Mouse (Mus musculus) myocyte (in vitro differentiated cells): Measurements from ENCODE around the gene Slc27a3. TPM values are rescaled to one million over a fixed set of nuclear protein-coding genes. Genes with fewer than 3 reads are reported as not detected.

Experiments
- H3K27me3 ChIP-seq: one replicate; pipeline ENCODE4 v1.6.1; 2011; ENCODE audit not compliant: control insufficient read depth, insufficient read depth, insufficient read length
- H3K36me3 ChIP-seq: one replicate; pipeline ENCODE4 v1.6.1; 2011; ENCODE audit not compliant: control insufficient read depth, insufficient read depth
- H3K4me2 ChIP-seq: one replicate; pipeline ENCODE4 v1.6.1; 2011; ENCODE audit warnings: low read depth, control low read depth
- H3K4me3 ChIP-seq: one replicate; pipeline ENCODE4 v1.5.1; 2011; ENCODE audit warnings: mild to moderate bottlenecking, control low read depth, moderate library complexity
- H3K79me2 ChIP-seq: one replicate; pipeline ENCODE4 v1.6.1; 2011; ENCODE audit not compliant: control insufficient read depth, insufficient read depth
- H3ac ChIP-seq: one replicate; pipeline ENCODE4 v1.6.1; 2011; ENCODE audit not compliant: control insufficient read depth, insufficient read length
- CEBPB ChIP-seq: IDR thresholded peaks from 2 replicates; pipeline ENCODE4 v1.6.1; 2011; ENCODE audit warnings: mild to moderate bottlenecking, moderate library complexity; ENCODE audit not compliant: poor library complexity, insufficient read depth, severe bottlenecking
- E2F4 ChIP-seq: IDR thresholded peaks from one replicate; pipeline ENCODE4 v1.6.1; 2011; ENCODE audit warnings: mild to moderate bottlenecking, control low read depth, moderate library complexity; ENCODE audit not compliant: insufficient read depth
- MAX ChIP-seq: IDR thresholded peaks from one replicate; pipeline ENCODE4 v1.6.1; 2011; ENCODE audit warnings: low read depth, mild to moderate bottlenecking, control low read depth
- MYOD1 ChIP-seq, 3 experiments: IDR thresholded peaks; one replicate each; pipeline ENCODE4 v1.6.1; 2011; ENCODE audit warnings: control low read depth in 2 of 3, low read depth in 2 of 3, mild to moderate bottlenecking in 2 of 3, moderate library complexity in 1 of 3; ENCODE audit not compliant: insufficient read length in 2 of 3, control insufficient read depth in 1 of 3
- MYOG ChIP-seq, 3 experiments: IDR thresholded peaks; one replicate each; pipeline ENCODE4 v1.6.1; 2011; ENCODE audit warnings: control low read depth in 2 of 3, low read depth in 2 of 3, mild to moderate bottlenecking in 2 of 3; ENCODE audit not compliant: insufficient read length in 2 of 3, control insufficient read depth in 1 of 3, insufficient read depth in 1 of 3
- POLR2A ChIP-seq: IDR thresholded peaks from one replicate; pipeline ENCODE4 v1.6.1; 2011; ENCODE audit warnings: low read depth, mild to moderate bottlenecking, control low read depth, moderate library complexity; ENCODE audit not compliant: insufficient read length
- POLR2AphosphoS2 ChIP-seq: IDR thresholded peaks from one replicate; pipeline ENCODE4 v1.6.1; 2011; ENCODE audit warnings: low read depth, control low read depth; ENCODE audit not compliant: insufficient read length
- REST ChIP-seq: IDR thresholded peaks from one replicate; pipeline ENCODE4 v1.6.1; 2011; ENCODE audit warnings: mild to moderate bottlenecking, control low read depth, moderate library complexity; ENCODE audit not compliant: insufficient read depth, insufficient read length
- SRF ChIP-seq: IDR thresholded peaks from one replicate; pipeline ENCODE4 v1.6.1; 2011; ENCODE audit warnings: low read depth; ENCODE audit not compliant: control insufficient read depth, insufficient read length
- TCF12 ChIP-seq: IDR thresholded peaks from one replicate; pipeline ENCODE4 v1.6.1; 2011; ENCODE audit warnings: mild to moderate bottlenecking, control low read depth; ENCODE audit not compliant: poor library complexity, insufficient read depth, severe bottlenecking
- TCF3 ChIP-seq: IDR thresholded peaks from one replicate; pipeline ENCODE4 v1.6.1; 2011; ENCODE audit warnings: low read depth, control low read depth; ENCODE audit not compliant: insufficient read length
- USF1 ChIP-seq: IDR thresholded peaks from one replicate; pipeline ENCODE4 v1.6.1; 2011; ENCODE audit warnings: low read depth, mild to moderate bottlenecking, control low read depth, moderate library complexity
- polyA plus RNA-seq: library from polyadenylated mRNA; unstranded; fragments of >200 nt; fragmentation: generic; extraction: Trizol; gene quantifications from one replicate; pipeline ENCODE4 v1.2.1, GENCODE M21; 2012; ENCODE audit warnings: missing spikeins

Gene Slc27a3
- polyA plus RNA-seq, 1 experiment = 3.4 TPM

GRCm38 (mm10) chr3:90384851-90385375 lies 4.8 kb downstream of the Slc27a3 start:
- Histone ChIP-seq H3K36me3 (no peaks in the 10 kb centered on the region), H3ac (no peak overlapping the region)
- TF ChIP-seq SRF (no peak), USF1 (no peak), REST (no peak), POLR2AphosphoS2 (no peak), TCF12 (no peak), MYOG (IDR thresholded peaks at IDR 0.05; ENCODE audit: control insufficient read depth in 1 of 3, insufficient read depth in 1 of 3, insufficient read length in 2 of 3, low read depth in 2 of 3) (no peak), MAX (no peak), MYOD1 (IDR thresholded peaks at IDR 0.05; ENCODE audit: control insufficient read depth in 1 of 3, insufficient read length in 2 of 3, low read depth in 2 of 3) (no peak), POLR2A (no peak)

GRCm38 (mm10) chr3:90383690-90384089 lies 6.0 kb downstream of the Slc27a3 start:
- H3ac ChIP-seq = no peak overlapping the region
- TF ChIP-seq MYOG (IDR thresholded peaks at IDR 0.05; ENCODE audit: control insufficient read depth in 1 of 3, insufficient read depth in 1 of 3, insufficient read length in 2 of 3, low read depth in 2 of 3) = no peak
- no peak for TF ChIP-seq USF1
- TF ChIP-seq MYOD1 (IDR thresholded peaks at IDR 0.05; ENCODE audit: control insufficient read depth in 1 of 3, insufficient read length in 2 of 3, low read depth in 2 of 3) = no peak
- TF ChIP-seq REST = no peak
- TF ChIP-seq CEBPB = no peak
- no peak for TF ChIP-seq TCF12
- no peak for TF ChIP-seq TCF3
- TF ChIP-seq MAX = no peak
- TF ChIP-seq SRF = no peak
- TF ChIP-seq POLR2AphosphoS2 = no peak
- TF ChIP-seq POLR2A = no peak
- no peak for TF ChIP-seq E2F4
- H3K27me3 ChIP-seq = no peaks in the 10 kb centered on the region
- H3K4me2 ChIP-seq = no peak overlapping the region
- no peak overlapping the region for H3K4me3 ChIP-seq
- no peaks in the 10 kb centered on the region for H3K79me2 ChIP-seq
- no peaks in the 10 kb centered on the region for H3K36me3 ChIP-seq

More at GRCm38 (mm10) chr3:90384851-90385375, 4.8 kb downstream of the Slc27a3 start:
- Histone ChIP-seq H3K4me2 (no peak overlapping the region), H3K79me2 (no peaks in the 10 kb centered on the region), H3K27me3 (no peaks in the 10 kb centered on the region), H3K4me3 (no peak overlapping the region)

- Histone ChIP-seq H3K4me2 (no peak overlapping the region), H3ac (no peak overlapping the region), H3K27me3 (no peaks in the 10 kb centered on the region), H3K79me2 (no peaks in the 10 kb centered on the region), H3K4me3 (no peak overlapping the region), H3K36me3 (no peaks in the 10 kb centered on the region)
- no peak for TF ChIP-seq POLR2A
- TF ChIP-seq E2F4 = no peak
- TF ChIP-seq TCF12 = no peak
- no peak for TF ChIP-seq REST
- TF ChIP-seq USF1 = no peak
- no peak for TF ChIP-seq CEBPB
- TF ChIP-seq MYOG (IDR thresholded peaks at IDR 0.05; ENCODE audit: control insufficient read depth in 1 of 3, insufficient read depth in 1 of 3, insufficient read length in 2 of 3, low read depth in 2 of 3) = no peak
- no peak for TF ChIP-seq TCF3
- no peak for TF ChIP-seq MYOD1 (IDR thresholded peaks at IDR 0.05; ENCODE audit: control insufficient read depth in 1 of 3, insufficient read length in 2 of 3, low read depth in 2 of 3)
- no peak for TF ChIP-seq POLR2AphosphoS2
- TF ChIP-seq SRF = no peak
- no peak for TF ChIP-seq MAX
Observed at GRCm38 (mm10) chr3:90381727-90382126, 8.0 kb downstream of the Slc27a3 start.

GRCm38 (mm10) chr3:90378496-90378895 lies 11.2 kb downstream of the Slc27a3 start:
- no peaks in the 10 kb centered on the region for H3K79me2 ChIP-seq
- no peak overlapping the region for H3K4me3 ChIP-seq
- no peak overlapping the region for H3ac ChIP-seq
- no peaks in the 10 kb centered on the region for H3K27me3 ChIP-seq
- H3K36me3 ChIP-seq = no peaks in the 10 kb centered on the region
- no peak overlapping the region for H3K4me2 ChIP-seq
- TF ChIP-seq CEBPB (no peak), E2F4 (no peak), USF1 (no peak), TCF3 (no peak), SRF (no peak), MAX (no peak), POLR2A (no peak), REST (no peak), TCF12 (no peak), MYOD1 (IDR thresholded peaks at IDR 0.05; ENCODE audit: control insufficient read depth in 1 of 3, insufficient read length in 2 of 3, low read depth in 2 of 3) (no peak), POLR2AphosphoS2 (no peak), MYOG (IDR thresholded peaks at IDR 0.05; ENCODE audit: control insufficient read depth in 1 of 3, insufficient read depth in 1 of 3, insufficient read length in 2 of 3, low read depth in 2 of 3) (no peak)

GRCm38 (mm10) chr3:90376247-90376585 lies 13.5 kb downstream of the Slc27a3 start:
- no peaks in the 10 kb centered on the region for H3K27me3 ChIP-seq
- no peak overlapping the region for H3ac ChIP-seq
- no peak for TF ChIP-seq REST
- no peak for TF ChIP-seq CEBPB
- TF ChIP-seq MYOD1 (IDR thresholded peaks at IDR 0.05; ENCODE audit: control insufficient read depth in 1 of 3, insufficient read length in 2 of 3, low read depth in 2 of 3) = no peak
- TF ChIP-seq E2F4 = no peak
- no peak for TF ChIP-seq TCF3
- no peak for TF ChIP-seq SRF
- TF ChIP-seq MYOG (IDR thresholded peaks at IDR 0.05; ENCODE audit: control insufficient read depth in 1 of 3, insufficient read depth in 1 of 3, insufficient read length in 2 of 3, low read depth in 2 of 3) = no peak
- TF ChIP-seq POLR2A = no peak
- TF ChIP-seq TCF12 = no peak
- TF ChIP-seq USF1 = no peak
- no peak for TF ChIP-seq POLR2AphosphoS2
- TF ChIP-seq MAX = no peak
- no peaks in the 10 kb centered on the region for H3K79me2 ChIP-seq
- no peak overlapping the region for H3K4me2 ChIP-seq
- H3K4me3 ChIP-seq = no peak overlapping the region
- no peaks in the 10 kb centered on the region for H3K36me3 ChIP-seq
